Mouse (Mus musculus) limb, embryonic 11.5 days (tissue): Measurements from ENCODE around the gene Tnfrsf19. TPM values are rescaled to one million over a fixed set of nuclear protein-coding genes. Genes with fewer than 3 reads are reported as not detected.

Experiments used
- ATAC-seq: fragments of 200-750 bp; cut with Nextera tagmentation; 2 replicates; pipeline ENCODE4 v1.8.0; 2017; ENCODE audit warnings: low read depth; ENCODE audit not compliant: insufficient number of reproducible peaks, low FRiP score, low TSS enrichment
- DNase-seq: peaks from one replicate; pipeline ENCODE4 v3.0.0-alpha.2; 2015; ENCODE audit warnings: low spot score
- H3K27ac ChIP-seq: fragments of 300-500 bp; sonication (generic); replicated peaks from 2 replicates; pipeline ENCODE4 v1.5.1; 2014; ENCODE audit warnings: low read depth, mild to moderate bottlenecking, low read length
- H3K27me3 ChIP-seq: fragments of 300-500 bp; sonication (generic); 2 replicates; pipeline ENCODE4 v1.6.1; 2014; ENCODE audit warnings: mild to moderate bottlenecking, low read length, mixed read lengths; ENCODE audit not compliant: control insufficient read depth, insufficient read depth
- H3K36me3 ChIP-seq: fragments of 300-500 bp; sonication (generic); 2 replicates; pipeline ENCODE4 v1.6.1; 2014; ENCODE audit warnings: mild to moderate bottlenecking, low read length, moderate library complexity, mixed read lengths; ENCODE audit not compliant: control insufficient read depth, insufficient read depth
- H3K4me1 ChIP-seq: fragments of 300-500 bp; sonication (generic); 2 replicates; pipeline ENCODE4 v1.6.1; 2014; ENCODE audit warnings: low read length, mixed read lengths; ENCODE audit not compliant: control insufficient read depth, insufficient read depth
- H3K4me2 ChIP-seq: fragments of 300-500 bp; sonication (generic); 2 replicates; pipeline ENCODE4 v1.6.1; 2014; ENCODE audit warnings: low read depth, mild to moderate bottlenecking, moderate library complexity; ENCODE audit not compliant: severe bottlenecking
- H3K4me3 ChIP-seq: fragments of 300-500 bp; sonication (generic); 2 replicates; pipeline ENCODE4 v1.5.1; 2014; ENCODE audit warnings: low read depth, low read length
- H3K9ac ChIP-seq: fragments of 300-500 bp; sonication (generic); 2 replicates; pipeline ENCODE4 v1.6.1; 2014; ENCODE audit warnings: mild to moderate bottlenecking, low read length
- H3K9me3 ChIP-seq: fragments of 300-500 bp; sonication (generic); 2 replicates; pipeline ENCODE4 v1.6.1; 2016; ENCODE audit warnings: low read length; ENCODE audit not compliant: control insufficient read depth
- WGBS: fragments of 180-500 bp; shearing (Covaris S2); extraction: QIAGEN DNeasy Blood & Tissue Kit; methylation state at CpG from one replicate; pipeline ENCODE4 v1.1.7; 2014; 5-methylcytosine and 5-hydroxymethylcytosine counted together
- polyA plus RNA-seq: library from polyadenylated mRNA; unstranded; fragments of >200 nt; fragmentation: Nextera tagmentation; extraction: Ambion mirVana; gene quantifications from 2 replicates; pipeline ENCODE4 v1.2.1, GENCODE M21; 2014

Gene Tnfrsf19
- polyA plus RNA-seq, 1 experiment from 2014 or later: 32.1 TPM

DNA sequence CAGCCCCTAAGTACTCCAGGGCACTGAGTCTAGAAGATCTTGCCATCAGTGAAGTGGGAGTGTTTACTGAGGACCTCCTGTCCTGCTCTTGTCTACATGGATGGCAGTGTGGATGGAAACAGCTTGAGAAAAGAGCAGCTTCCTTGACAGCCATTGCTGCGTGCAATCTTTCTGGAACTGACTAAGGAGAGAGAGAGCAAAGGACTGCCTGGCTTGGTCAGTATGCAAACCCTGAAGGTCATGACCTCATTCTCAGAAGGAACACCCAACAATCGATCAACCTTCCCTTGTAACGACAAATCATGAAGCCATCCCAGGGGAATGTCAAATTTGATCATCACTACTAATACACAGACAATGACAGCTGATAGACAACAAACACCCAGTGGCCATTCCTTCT lies 70.1 kb downstream of the Tnfrsf19 start:
- Histone ChIP-seq H3K9me3 (no peaks in the 10 kb centered on the region), H3K27ac (no peak overlapping the region), H3K4me3 (no peak overlapping the region), H3K9ac (no peak overlapping the region), H3K27me3 (no peaks in the 10 kb centered on the region), H3K36me3 (no peaks in the 10 kb centered on the region), H3K4me1 (0 out of 2 replicates have a peak, but pooled peaks cover 2% of the 10 kb centered on the region), H3K4me2 (no peak overlapping the region)
- no peak for ATAC-seq
- DNase-seq: no peak
- 84% methylated on average over 3 of the region's 3 CpGs for WGBS

DNA sequence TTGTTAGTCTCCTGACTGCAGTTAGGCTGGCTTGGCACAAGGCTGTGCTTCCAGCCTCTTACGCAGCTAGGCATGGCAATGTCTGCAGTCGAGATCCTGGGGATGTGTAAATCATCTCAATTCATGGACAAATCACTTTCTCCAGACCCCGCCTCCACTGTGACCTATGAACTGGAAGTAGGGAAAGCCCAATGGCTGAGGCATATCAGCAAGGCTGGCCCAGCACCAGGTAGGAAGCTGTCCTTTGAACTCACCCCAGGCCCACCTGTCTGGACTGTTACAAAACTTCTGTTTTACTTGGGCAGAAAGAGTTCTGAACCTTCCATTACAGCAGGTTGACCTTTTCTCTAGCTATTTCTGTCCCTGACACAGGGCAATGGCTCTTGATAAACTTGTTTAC lies 70.6 kb downstream of the Tnfrsf19 start:
- H3K27me3 ChIP-seq: no peaks in the 10 kb centered on the region
- DNase-seq (no peak), ATAC-seq (no peak)
- no peak overlapping the region for H3K9ac ChIP-seq
- H3K27ac ChIP-seq: no peak overlapping the region
- H3K4me1 ChIP-seq: 0 out of 2 replicates have a peak, but pooled peaks cover 2% of the 10 kb centered on the region
- 84% methylated on average over 3 of the region's 3 CpGs for WGBS
- no peak overlapping the region for H3K4me3 ChIP-seq
- no peaks in the 10 kb centered on the region for H3K36me3 ChIP-seq
- H3K9me3 ChIP-seq: no peaks in the 10 kb centered on the region
- no peak overlapping the region for H3K4me2 ChIP-seq

DNA sequence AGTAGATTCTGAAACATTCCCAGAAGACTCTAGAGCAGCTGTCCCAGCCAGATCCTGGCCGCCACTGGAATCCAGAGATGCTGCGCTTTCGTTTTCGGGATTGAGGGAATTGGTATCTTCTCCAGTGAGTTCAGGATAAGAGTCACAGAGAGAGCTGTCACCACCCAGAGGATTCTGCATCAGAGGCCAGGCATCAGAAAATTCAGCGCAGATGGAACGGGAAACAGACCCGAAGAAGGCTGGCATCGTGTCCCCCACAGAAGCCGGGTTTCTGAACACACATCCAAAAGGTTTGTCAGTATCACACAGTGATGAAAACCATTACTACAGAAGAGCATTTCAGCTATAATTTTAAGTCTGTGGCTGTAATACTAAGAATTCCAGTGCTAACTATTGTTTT lies 75.3 kb downstream of the Tnfrsf19 start:
- DNase-seq: no peak
- no peaks in the 10 kb centered on the region for H3K27me3 ChIP-seq
- WGBS: 92% methylated on average over 9 of the region's 9 CpGs

DNA sequence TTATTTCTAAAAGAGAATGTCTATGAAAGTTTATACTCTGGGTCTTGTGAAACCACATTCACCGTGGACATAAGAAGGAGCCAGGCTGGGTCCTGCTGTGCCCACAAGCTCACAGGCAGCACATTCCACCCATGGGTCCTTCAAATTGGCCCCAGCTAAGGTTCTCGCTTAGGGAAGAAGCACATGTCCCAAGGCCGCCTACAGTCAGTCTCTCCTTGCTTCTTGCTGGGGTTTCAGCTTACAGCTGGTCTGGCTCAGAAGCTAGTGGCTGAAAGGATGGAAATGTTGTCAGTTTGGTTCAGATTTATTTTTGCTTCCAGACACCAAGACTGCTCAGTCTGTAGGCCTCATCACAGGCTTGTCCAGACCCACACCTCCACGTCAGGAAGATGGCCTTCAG lies 80.2 kb downstream of the Tnfrsf19 start:
- Histone ChIP-seq H3K9ac (no peak overlapping the region), H3K27ac (no peak overlapping the region), H3K4me2 (no peak overlapping the region), H3K36me3 (no peaks in the 10 kb centered on the region), H3K4me3 (no peak overlapping the region), H3K4me1 (no peaks in the 10 kb centered on the region), H3K27me3 (no peaks in the 10 kb centered on the region), H3K9me3 (no peaks in the 10 kb centered on the region)
- no peak for ATAC-seq
- no peak for DNase-seq
- 92% methylated on average over 4 of the region's 4 CpGs for WGBS

More for the DNA sequence above, 75.3 kb downstream of the Tnfrsf19 start:
- Histone ChIP-seq H3K4me2 (no peak overlapping the region), H3K27ac (no peak overlapping the region), H3K9ac (no peak overlapping the region), H3K4me1 (no peaks in the 10 kb centered on the region), H3K4me3 (no peak overlapping the region), H3K36me3 (no peaks in the 10 kb centered on the region), H3K9me3 (no peaks in the 10 kb centered on the region)
- no peak for ATAC-seq

DNA sequence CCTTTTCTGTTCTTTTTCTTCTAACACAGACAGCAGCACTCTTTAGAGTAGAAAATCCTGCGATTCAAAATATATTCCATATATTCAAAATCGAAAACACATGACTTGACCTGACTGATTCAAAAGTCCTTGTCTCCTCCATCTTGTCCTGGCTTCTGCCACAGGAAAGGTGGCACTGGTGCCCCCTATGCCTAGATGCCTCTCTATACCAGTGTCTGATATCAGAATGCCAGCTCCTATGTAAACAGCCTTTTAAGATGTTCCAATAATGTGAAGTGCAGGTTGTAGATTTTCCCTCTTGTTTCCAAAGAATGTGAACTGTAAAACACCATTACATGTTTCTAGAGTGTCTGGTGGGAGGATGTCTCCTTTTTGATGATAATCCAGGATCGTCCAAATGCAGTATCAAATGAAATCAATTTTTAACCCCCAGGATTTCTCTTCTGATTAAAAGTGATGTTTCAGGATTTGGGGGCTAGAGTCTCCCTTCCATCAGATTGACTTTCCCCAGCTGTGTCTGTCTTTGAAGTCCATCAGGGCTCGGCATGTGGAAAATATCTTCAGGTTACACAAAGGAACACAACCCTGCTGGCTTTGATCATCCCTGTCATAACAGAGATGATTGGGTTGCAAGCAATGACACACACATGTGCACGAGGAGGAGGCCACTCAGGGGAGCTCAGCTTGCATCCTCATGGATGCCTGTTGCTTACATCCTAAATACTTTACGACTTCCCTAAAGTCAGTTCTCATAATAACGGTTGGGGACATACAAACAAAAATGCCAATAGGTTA lies 82.1 kb downstream of the Tnfrsf19 start:
- H3K36me3 ChIP-seq: no peaks in the 10 kb centered on the region
- ATAC-seq (no peak), DNase-seq (no peak)
- no peak overlapping the region for H3K4me2 ChIP-seq
- H3K4me1 ChIP-seq: no peaks in the 10 kb centered on the region
- H3K9me3 ChIP-seq: no peaks in the 10 kb centered on the region
- no peak overlapping the region for H3K27ac ChIP-seq
- no peak overlapping the region for H3K4me3 ChIP-seq
- H3K9ac ChIP-seq: no peak overlapping the region
- 83% methylated on average over 7 of the region's 7 CpGs for WGBS
- no peaks in the 10 kb centered on the region for H3K27me3 ChIP-seq

DNA sequence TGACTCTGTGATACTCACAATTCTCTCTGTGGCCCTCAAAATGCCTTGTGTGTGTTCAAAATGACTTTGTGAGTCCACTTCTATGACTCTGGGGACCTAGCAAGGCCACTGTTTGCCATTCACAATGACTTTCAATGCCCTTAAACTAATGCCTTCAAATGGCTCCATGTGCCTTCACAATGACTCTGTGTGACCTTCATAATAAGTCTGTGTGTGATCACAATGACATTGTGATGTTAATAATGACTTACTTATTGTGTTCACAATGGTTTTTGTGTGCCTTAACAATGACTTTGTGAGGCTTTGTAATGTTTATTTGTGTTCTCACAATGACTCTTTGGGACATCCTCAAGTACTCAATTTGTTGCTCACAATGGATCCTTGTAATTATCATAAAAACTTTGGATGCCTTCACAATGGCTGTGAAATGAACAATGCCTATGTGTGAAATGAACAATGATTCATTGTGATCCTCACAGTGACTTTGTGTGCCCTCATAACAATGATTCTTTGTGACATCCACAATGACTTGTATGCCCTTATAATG lies 88.6 kb downstream of the Tnfrsf19 start:
- no peaks in the 10 kb centered on the region for H3K36me3 ChIP-seq
- no peaks in the 10 kb centered on the region for H3K27me3 ChIP-seq
- H3K27ac ChIP-seq: no peak overlapping the region
- DNase-seq (no peak), ATAC-seq (no peak)
- no peak overlapping the region for H3K4me2 ChIP-seq
- no peaks in the 10 kb centered on the region for H3K4me1 ChIP-seq
- no peaks in the 10 kb centered on the region for H3K9me3 ChIP-seq
- H3K4me3 ChIP-seq: no peak overlapping the region
- H3K9ac ChIP-seq: no peak overlapping the region

DNA sequence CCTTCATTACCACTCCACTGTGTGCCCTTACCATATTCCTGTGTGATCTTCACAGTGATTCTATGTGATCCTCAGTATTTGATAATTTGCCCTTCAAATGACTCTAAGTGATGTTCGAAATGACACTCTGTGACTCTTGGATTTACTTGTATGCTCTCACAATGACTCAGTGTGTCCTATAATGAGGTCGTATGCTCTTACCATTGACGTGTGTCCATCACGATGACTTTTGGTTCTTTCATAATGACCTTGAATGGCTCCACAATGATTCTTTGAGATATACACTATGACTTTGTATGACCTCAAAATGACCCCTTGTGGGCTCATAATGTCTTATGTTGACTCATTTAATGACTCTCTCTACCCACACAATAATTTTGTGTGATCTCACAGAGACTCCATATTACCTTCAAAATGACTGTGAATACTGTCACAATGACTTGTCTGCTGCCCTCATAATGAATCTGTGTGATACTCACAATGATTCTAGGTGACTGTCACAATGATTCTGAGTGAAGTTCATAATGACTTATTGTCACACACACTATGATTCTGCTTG lies 108.7 kb downstream of the Tnfrsf19 start:
- 96% methylated on average over 4 of the region's 4 CpGs for WGBS
- H3K27me3 ChIP-seq: no peaks in the 10 kb centered on the region

DNA sequence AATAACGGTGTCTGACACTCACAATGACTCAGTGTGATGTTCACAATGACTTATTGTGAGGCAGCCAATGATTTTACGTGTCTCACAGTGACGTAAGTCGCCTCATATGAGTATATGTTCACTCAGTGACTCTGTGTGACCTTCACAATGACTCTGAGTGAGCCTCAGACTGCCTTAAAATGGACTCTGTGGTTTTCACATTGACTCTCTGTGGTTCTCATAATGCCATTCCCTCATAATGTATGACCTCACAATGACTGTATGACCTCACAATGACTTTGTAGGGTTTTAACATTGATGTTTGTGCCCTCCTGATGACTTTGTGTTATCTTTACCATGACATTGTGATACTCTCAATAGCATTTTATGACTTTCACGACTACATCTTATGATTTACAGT lies 110.6 kb downstream of the Tnfrsf19 start:
- Histone ChIP-seq H3K27ac (no peak overlapping the region), H3K4me2 (no peak overlapping the region), H3K27me3 (no peaks in the 10 kb centered on the region), H3K4me3 (no peak overlapping the region), H3K9me3 (no peaks in the 10 kb centered on the region), H3K9ac (no peak overlapping the region), H3K4me1 (no peaks in the 10 kb centered on the region), H3K36me3 (no peaks in the 10 kb centered on the region)
- 83% methylated on average over 5 of the region's 5 CpGs for WGBS
- DNase-seq: no peak
- no peak for ATAC-seq

More for the DNA sequence above, 108.7 kb downstream of the Tnfrsf19 start:
- DNase-seq (no peak), ATAC-seq (no peak)
- Histone ChIP-seq H3K4me1 (no peaks in the 10 kb centered on the region), H3K36me3 (no peaks in the 10 kb centered on the region), H3K4me2 (no peak overlapping the region), H3K4me3 (no peak overlapping the region), H3K27ac (no peak overlapping the region), H3K9ac (no peak overlapping the region), H3K9me3 (no peaks in the 10 kb centered on the region)
